Mouse (Mus musculus): ENCODE measurements around the gene Ankrd60.

DNA sequence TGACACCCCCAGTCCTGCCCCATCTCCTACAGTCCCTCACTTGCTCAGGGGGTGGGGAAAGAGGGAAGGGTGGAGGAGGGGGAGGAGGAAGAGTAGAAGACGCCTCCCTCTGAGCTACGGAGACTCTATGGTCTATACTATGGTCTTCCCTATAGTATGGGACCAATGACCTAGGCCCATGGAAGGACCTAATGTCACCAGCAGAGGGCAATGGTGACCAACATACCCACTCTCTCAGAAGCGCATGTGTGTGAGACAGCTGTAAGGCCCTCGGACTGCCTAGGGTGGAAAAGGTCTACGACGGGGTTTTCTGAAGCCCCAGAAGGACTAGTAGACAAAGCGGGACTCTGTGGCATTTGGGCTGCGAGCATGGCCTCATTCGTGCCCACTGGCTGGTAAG, 24.3 kb downstream of the Ankrd60 start:
- TF ChIP-seq GATA1 (IDR thresholded peaks at IDR 0.05; ENCODE audit: borderline replicate concordance, low read length) (no peak), FLI1 (IDR thresholded peaks at IDR 0.05; ENCODE audit: low read length) (no peak)

Data from megakaryocyte, embryonic 14.5 days (primary cell).